Mouse (Mus musculus) limb, embryonic 12.5 days (tissue): ENCODE results near the gene Foxl2. TPM values are rescaled to one million over a fixed set of nuclear protein-coding genes. Genes with fewer than 3 reads are reported as not detected.
A peak's percentile ranks its signal among the peaks of the same experiment; 100 is the strongest.

Experiments used
- ATAC-seq: fragments of 200-750 bp; cut with Nextera tagmentation; 2 replicates; pipeline ENCODE4 v1.8.0; 2017; ENCODE audit warnings: low read depth, moderate TSS enrichment; ENCODE audit not compliant: insufficient number of reproducible peaks, insufficient read depth, low FRiP score, low TSS enrichment
- H3K27ac ChIP-seq: fragments of 300-500 bp; sonication (generic); 2 replicates; pipeline ENCODE4 v1.5.1; 2016; ENCODE audit warnings: mild to moderate bottlenecking, moderate library complexity
- H3K27me3 ChIP-seq: fragments of 300-500 bp; sonication (generic); 2 replicates; pipeline ENCODE4 v1.6.1; 2016; ENCODE audit warnings: mild to moderate bottlenecking, moderate library complexity
- H3K36me3 ChIP-seq: fragments of 300-500 bp; sonication (generic); 2 replicates; pipeline ENCODE4 v1.6.1; 2016; ENCODE audit warnings: mild to moderate bottlenecking, moderate library complexity
- H3K4me1 ChIP-seq: fragments of 300-500 bp; sonication (generic); replicated peaks from 2 replicates; pipeline ENCODE4 v1.6.1; 2016
- H3K4me2 ChIP-seq: fragments of 300-500 bp; sonication (generic); 2 replicates; pipeline ENCODE4 v1.6.1; 2016; ENCODE audit warnings: mild to moderate bottlenecking, moderate library complexity
- H3K4me3 ChIP-seq: fragments of 300-500 bp; sonication (generic); replicated peaks from 2 replicates; pipeline ENCODE4 v1.5.1; 2016; ENCODE audit warnings: mild to moderate bottlenecking
- H3K9ac ChIP-seq: fragments of 300-500 bp; sonication (generic); replicated peaks from 2 replicates; pipeline ENCODE4 v1.6.1; 2016; ENCODE audit warnings: mild to moderate bottlenecking, moderate library complexity
- H3K9me3 ChIP-seq: fragments of 300-500 bp; sonication (generic); 2 replicates; pipeline ENCODE4 v1.6.1; 2016; ENCODE audit warnings: mild to moderate bottlenecking, moderate library complexity
- WGBS: fragments of 180-500 bp; shearing (Covaris S2); methylation state at CpG from one replicate; pipeline ENCODE4 v1.1.7; 2016; 5-methylcytosine and 5-hydroxymethylcytosine counted together
- polyA plus RNA-seq: library from polyadenylated mRNA; unstranded; fragments of >200 nt; fragmentation: Nextera tagmentation; extraction: Ambion mirVana; gene quantifications from 2 replicates; pipeline ENCODE4 v1.2.1, GENCODE M21; 2016

The Foxl2 gene
- polyA plus RNA-seq, 1 experiment from 2014 or later: 0.06 TPM

DNA sequence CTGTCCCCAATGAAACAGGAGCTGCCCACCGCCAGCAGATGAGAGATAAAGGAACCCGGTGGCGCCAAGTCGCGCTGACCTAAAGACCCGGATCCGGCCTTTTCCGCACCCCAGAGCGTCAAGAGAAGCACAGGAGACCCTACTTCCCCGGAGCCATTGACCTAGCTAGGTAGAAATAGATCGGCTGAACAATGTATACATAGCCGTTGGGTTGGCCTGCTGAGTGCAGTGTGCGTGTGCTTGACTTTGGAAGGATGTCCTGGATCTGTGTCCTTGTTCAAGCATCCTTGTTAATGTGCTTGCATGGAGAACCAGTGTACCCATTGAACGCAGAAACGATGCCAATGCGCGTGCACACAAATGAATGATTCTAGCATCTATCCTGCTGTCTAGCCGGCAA, 8.6 kb downstream of the Foxl2 start:
- no peak for ATAC-seq
- Histone ChIP-seq H3K4me2 (no peak overlapping the region), H3K4me3 (no peak overlapping the region), H3K27ac (no peak overlapping the region), H3K27me3 (peaks cover 96% of the 10 kb centered on the region), H3K9me3 (no peaks in the 10 kb centered on the region), H3K9ac (no peak overlapping the region), H3K4me1 (no peaks in the 10 kb centered on the region), H3K36me3 (no peaks in the 10 kb centered on the region)
- 6% methylated on average over 18 of the region's 18 CpGs for WGBS

DNA sequence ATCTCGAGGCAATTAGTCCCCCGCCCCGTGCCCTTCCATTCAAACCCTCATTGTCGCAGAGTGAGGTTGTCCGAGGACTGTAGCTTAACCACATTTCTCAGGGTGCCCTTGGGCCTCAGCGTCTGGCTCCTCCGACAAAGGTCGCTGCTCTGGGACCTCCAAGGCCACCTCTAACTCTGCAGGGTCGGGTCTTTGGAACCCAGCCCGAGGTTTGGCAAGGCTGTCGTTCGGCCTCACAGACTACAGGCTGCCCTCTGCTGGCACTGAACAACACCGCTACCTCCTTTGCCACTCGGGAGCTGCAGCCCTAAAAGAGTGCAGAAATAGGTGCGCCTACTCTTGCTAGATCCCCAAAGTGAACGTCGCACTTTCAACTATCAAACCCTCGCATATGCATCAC, 10.0 kb downstream of the Foxl2 start:
- Histone ChIP-seq H3K4me2 (no peak overlapping the region; the same call in 1 of the 2 replicates), H3K4me1 (no peaks in the 10 kb centered on the region), H3K27ac (no peak overlapping the region), H3K9ac (no peak overlapping the region), H3K4me3 (no peak overlapping the region), H3K9me3 (no peaks in the 10 kb centered on the region), H3K36me3 (no peaks in the 10 kb centered on the region), H3K27me3 (peaks cover 93% of the 10 kb centered on the region)
- 1% methylated on average over 18 of the region's 18 CpGs for WGBS
- no peak for ATAC-seq

DNA sequence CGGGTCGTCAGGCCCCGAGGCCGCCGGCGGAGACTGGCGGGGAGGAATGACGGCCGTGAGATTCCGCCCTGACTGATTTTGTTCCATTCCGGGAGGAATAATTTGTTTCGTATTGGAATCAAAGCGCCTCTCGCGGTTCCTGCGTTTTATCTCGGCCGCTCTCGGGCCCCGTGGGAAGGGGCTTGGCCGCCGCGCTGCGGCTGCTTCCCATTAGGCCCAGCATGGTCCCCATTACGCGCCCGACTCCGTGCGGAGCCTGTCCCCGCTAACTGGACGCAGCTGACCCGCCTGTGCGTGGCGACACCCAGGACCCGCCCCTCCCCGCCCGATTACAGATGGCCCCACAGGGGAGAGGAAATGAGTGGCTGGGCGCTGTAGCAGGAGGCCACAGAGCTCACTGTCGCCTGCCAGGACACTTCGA, 18.0 kb downstream of the Foxl2 start:
- WGBS: under 1% methylated on average over 40 of the region's 40 CpGs
- no peak overlapping the region for H3K27ac ChIP-seq
- peaks cover 65% of the 10 kb centered on the region for H3K27me3 ChIP-seq
- peak overlapping the region; percentile 37; the same call in 1 of the 2 replicates for H3K9ac ChIP-seq
- H3K4me3 ChIP-seq: peak overlapping the region; percentile 42
- peaks cover 3% of the 10 kb centered on the region; the same call in 1 of the 2 replicates for H3K9me3 ChIP-seq
- 0 out of 2 replicates have a peak, but pooled peaks have one; percentile 60 for ATAC-seq
- peak overlapping the region; percentile 86 for H3K4me2 ChIP-seq
- peaks cover 10% of the 10 kb centered on the region for H3K4me1 ChIP-seq
- no peaks in the 10 kb centered on the region for H3K36me3 ChIP-seq

DNA sequence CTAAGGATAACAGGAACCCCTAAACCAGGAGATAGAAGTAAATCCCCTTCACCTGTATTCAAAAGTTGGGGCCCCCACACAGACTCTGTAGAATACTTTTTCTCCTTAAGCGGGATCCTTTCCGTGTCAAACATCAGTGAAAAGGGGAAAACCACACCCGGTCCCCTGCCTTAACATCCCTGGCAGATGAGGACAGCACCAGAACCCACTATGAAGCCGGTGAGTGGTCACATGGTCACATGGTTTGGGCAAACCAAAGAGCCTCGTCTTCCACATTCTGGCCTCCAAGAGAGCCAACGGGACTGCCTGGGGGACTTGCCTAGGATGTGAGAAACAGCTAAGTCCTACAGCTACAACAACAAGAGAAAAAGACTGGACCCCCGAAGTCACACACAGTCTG, 18.5 kb downstream of the Foxl2 start:
- 5% methylated on average over 7 of the region's 7 CpGs for WGBS

DNA sequence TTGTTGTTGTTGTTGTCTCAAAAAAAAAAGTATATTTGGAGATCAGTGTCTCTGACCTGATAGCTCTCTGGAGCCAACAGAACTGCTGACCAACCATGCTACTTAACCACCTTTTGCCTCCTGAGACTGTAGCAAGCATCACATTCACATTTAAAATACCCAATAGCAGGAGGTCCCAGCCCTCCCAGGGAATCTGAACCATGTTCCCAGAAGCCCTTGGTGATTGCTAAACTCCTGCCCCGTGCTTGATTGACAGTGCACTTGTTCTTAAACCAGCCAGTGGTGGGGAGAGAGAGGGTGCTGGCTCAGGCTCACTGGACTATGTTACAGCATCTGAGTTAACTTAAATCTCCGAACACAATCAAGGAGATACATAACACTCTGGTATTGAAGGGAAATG, 19.8 kb downstream of the Foxl2 start:
- peaks cover 3% of the 10 kb centered on the region; the same call in 1 of the 2 replicates for H3K9me3 ChIP-seq
- peaks cover 58% of the 10 kb centered on the region for H3K27me3 ChIP-seq
- no peak overlapping the region for H3K4me2 ChIP-seq
- WGBS: 28% methylated on average over 2 of the region's 2 CpGs
- H3K36me3 ChIP-seq: no peaks in the 10 kb centered on the region
- no peak overlapping the region for H3K4me3 ChIP-seq
- H3K9ac ChIP-seq: no peak overlapping the region
- peaks cover 11% of the 10 kb centered on the region for H3K4me1 ChIP-seq
- ATAC-seq: no peak
- no peak overlapping the region for H3K27ac ChIP-seq

More for the DNA sequence above, 18.5 kb downstream of the Foxl2 start:
- peak overlapping the region; percentile 37; the same call in 1 of the 2 replicates for H3K9ac ChIP-seq
- H3K4me3 ChIP-seq: peak overlapping the region; percentile 42
- H3K27ac ChIP-seq: no peak overlapping the region
- H3K27me3 ChIP-seq: peaks cover 63% of the 10 kb centered on the region
- peaks cover 3% of the 10 kb centered on the region; the same call in 1 of the 2 replicates for H3K9me3 ChIP-seq
- no peak for ATAC-seq
- H3K36me3 ChIP-seq: no peaks in the 10 kb centered on the region
- peak overlapping the region; percentile 86 for H3K4me2 ChIP-seq
- H3K4me1 ChIP-seq: peaks cover 10% of the 10 kb centered on the region

DNA sequence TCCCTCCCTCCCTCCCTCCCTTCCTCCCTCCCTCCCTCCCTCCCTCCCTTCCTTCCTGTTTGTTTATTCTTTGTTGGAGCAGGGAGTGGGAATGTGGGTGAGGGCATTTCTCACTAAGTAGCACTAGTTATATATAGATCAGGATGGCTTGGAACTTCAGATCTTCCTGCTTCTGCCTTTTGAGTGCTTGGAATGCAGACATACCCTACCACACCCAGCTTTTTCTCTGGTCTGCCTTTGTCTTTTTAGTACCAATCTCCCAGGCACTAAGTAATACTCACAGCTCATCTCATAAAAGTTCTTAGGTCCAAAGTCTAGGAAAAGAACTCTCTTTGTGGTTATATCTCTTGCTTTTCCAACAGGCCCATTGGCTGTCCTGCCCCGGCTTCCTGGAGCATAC, 21.0 kb downstream of the Foxl2 start:
- no peaks in the 10 kb centered on the region for H3K9me3 ChIP-seq
- H3K36me3 ChIP-seq: no peaks in the 10 kb centered on the region
- peaks cover 46% of the 10 kb centered on the region for H3K27me3 ChIP-seq
- H3K4me3 ChIP-seq: no peak overlapping the region
- no peak overlapping the region for H3K9ac ChIP-seq
- H3K4me1 ChIP-seq: peaks cover 13% of the 10 kb centered on the region
- ATAC-seq: no peak
- no peak overlapping the region for H3K4me2 ChIP-seq
- H3K27ac ChIP-seq: no peak overlapping the region
- WGBS: 81% methylated on average over 1 of the region's 1 CpGs

DNA sequence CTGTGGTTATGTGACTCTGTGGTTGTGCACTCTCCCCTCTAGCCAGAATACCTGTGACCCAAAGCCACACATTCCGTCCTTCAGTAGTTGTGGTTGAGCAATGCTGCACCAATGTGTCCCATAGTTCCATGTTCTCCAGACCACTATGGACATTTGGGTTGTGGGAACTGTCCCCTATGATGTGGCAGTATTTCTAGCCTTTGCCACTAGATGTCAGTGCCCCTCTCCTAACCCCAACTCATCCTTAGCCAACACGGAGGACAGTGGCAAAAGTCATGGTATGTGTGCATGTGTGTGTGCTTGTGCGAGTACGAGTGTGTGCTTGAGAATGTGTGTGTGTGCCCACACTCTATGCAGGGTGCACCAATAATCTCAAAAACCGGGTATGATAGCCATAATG, 21.4 kb downstream of the Foxl2 start:
- no peak overlapping the region for H3K9ac ChIP-seq
- no peak overlapping the region for H3K4me3 ChIP-seq
- no peaks in the 10 kb centered on the region for H3K36me3 ChIP-seq
- peaks cover 13% of the 10 kb centered on the region for H3K4me1 ChIP-seq
- no peak overlapping the region for H3K27ac ChIP-seq
- H3K27me3 ChIP-seq: peaks cover 43% of the 10 kb centered on the region
- no peaks in the 10 kb centered on the region for H3K9me3 ChIP-seq
- WGBS: 53% methylated on average over 5 of the region's 5 CpGs
- no peak overlapping the region for H3K4me2 ChIP-seq
- ATAC-seq: no peak

DNA sequence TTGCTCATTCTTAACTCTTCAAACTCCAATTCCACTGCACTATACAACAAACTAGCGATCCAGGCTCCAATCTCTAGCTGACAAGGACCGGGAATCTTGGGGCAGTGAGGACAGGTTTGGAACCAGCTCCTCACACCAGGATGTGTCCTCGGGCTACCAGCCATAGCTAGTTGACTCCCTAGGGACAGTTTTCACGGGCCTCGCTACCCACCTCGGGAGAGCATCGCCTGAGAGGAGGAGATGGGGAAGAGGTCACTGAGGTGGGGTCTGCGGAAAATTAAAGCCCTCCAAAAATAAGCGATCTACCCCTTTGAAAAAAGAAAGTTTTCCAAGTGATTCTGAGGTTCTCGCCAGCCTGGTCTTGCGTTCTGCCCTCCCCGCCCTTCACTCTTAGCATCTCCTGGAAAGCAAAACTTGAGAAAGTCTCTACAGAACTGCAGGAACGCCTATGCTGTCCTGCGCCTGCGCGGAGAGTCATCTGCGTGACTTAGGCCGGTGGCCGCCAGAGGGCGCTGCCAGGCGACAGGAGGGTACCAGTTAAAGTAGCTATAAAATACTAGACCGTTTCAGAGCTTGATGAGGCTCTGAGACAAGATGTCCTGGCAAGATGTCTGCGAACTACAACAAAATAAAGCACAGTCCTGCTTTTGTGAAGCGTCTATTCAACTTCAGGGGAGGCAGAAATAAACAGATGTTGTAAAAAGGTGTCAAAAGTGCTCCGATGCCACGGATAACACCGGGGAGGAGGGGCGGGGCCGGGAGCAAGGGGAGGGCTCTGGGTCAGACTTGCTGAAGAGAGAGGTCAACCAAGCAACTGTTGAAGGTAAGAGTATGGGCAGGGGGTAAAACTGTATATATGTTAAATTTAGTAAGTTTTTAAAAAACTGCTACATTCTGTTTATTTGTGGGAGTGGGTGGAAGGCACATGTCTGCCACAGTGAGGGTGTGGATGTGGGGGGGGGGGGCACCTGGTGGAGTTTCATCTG, 24.6 kb downstream of the Foxl2 start:
- H3K9me3 ChIP-seq: no peaks in the 10 kb centered on the region
- H3K36me3 ChIP-seq: no peaks in the 10 kb centered on the region
- H3K4me2 ChIP-seq: peak overlapping the region; percentile 63
- H3K27ac ChIP-seq: no peak overlapping the region
- peaks cover 8% of the 10 kb centered on the region for H3K4me1 ChIP-seq
- 5% methylated on average over 29 of the region's 29 CpGs for WGBS
- H3K4me3 ChIP-seq: peak overlapping the region; percentile 36
- ATAC-seq: peak; percentile 34; the same call in 1 of the 2 replicates
- H3K9ac ChIP-seq: peak overlapping the region; percentile 19; the same call in 1 of the 2 replicates
- peaks cover 36% of the 10 kb centered on the region for H3K27me3 ChIP-seq

DNA sequence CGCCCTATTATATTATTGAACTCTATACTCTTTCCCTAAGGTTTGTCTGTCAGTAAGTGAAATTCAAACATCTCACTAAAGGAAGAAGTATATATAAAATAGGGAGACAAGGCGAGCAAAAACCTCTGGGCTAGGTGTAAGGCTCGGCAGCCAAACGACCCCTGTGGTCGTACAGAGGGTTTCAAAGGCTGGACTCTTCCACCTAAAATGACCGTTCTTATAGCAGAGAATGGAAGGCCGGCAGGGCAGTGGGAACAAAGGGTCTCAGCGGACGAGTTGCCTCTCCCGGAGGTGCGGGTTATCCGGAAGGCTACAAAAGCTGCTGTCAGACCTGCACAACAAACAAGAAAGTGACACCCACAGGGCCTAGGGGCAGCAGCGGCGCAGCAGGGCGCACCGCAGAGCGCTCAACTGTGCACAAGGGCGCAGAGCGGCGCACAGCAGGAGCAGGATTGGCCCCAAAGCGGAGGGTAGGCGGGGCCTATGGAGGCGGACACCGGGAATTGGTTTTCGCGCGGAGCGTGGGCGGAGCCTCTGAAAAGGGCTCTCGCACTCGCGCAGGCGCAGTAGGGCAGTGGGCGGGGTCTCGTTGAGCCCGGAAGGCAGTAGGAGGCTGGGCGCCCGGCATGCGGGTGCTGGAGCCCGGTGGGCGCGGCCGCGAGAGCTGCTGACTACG, 30.9 kb downstream of the Foxl2 start, which contains the start of gene Faim:
TSS of gene Faim (plus strand) at position 574 of the 676 bp plus-strand sequence.
- peak within 1 kb of the TSS; percentile 79 for H3K4me3 ChIP-seq
- peak within 1 kb of the TSS; percentile 50; the same call in 1 of the 2 replicates for H3K27ac ChIP-seq
- no peaks in the 10 kb centered on the region for H3K36me3 ChIP-seq
- peak within 1 kb of the TSS; percentile 79 for H3K9ac ChIP-seq
- WGBS: 2% methylated on average over 42 of the region's 45 CpGs
- peak within 1 kb of the TSS; percentile 89 for H3K4me2 ChIP-seq
- peak; percentile 95 for ATAC-seq
- H3K27me3 ChIP-seq: peaks cover 16% of the 10 kb centered on the region
- H3K4me1 ChIP-seq: peaks cover 25% of the 10 kb centered on the region
- H3K9me3 ChIP-seq: no peaks in the 10 kb centered on the region

DNA sequence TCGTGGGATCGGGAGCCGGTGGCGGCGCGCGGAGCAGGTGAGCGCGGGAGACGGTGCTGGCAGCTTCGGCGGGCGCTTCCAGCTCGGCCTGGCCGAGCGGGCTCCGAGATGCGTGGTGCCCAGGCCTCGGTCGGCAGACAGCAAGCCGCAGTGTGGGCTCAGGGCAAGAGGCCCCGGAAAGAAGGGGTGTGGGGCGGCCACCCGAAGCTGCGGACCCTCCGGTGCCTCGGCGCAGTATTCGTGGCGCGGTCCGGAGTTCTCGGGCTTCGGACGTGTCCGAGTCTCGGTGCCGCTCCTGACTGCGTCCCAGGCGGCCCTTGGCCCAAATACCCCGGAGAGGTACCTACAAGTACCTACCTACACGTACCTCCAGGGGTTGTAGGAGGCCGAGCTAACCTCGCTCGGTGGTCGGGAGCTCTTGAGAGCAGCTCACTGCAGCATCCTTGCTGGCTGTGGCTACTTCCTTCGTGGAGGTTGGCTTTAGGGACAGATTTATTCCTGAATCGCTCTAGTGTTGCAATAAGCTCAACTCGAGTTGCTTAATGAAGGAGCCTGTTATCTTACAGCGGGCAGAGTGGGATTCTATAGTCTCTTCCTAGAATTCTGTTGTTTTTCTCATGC, 31.5 kb downstream of the Foxl2 start:
- H3K4me3 ChIP-seq: peak overlapping the region; percentile 79
- peak; percentile 71 for ATAC-seq
- H3K4me2 ChIP-seq: peak overlapping the region; percentile 89
- peaks cover 25% of the 10 kb centered on the region for H3K4me1 ChIP-seq
- H3K27ac ChIP-seq: no peak overlapping the region
- H3K9ac ChIP-seq: peak overlapping the region; percentile 79
- no peaks in the 10 kb centered on the region for H3K36me3 ChIP-seq
- peaks cover 16% of the 10 kb centered on the region for H3K27me3 ChIP-seq
- WGBS: under 1% methylated on average over 43 of the region's 50 CpGs
- H3K9me3 ChIP-seq: no peaks in the 10 kb centered on the region
